Mouse (Mus musculus): Measurements from ENCODE around the gene Alkbh1.

Gene Alkbh1

GRCm38 (mm10) chr12:87419974-87420485 lies 23.8 kb downstream of the Alkbh1 start:
- no peak for DNase-seq (ENCODE audit: low read depth, low spot score)

- no peak for DNase-seq (ENCODE audit: low read depth, low spot score)
These were observed 24.9 kb downstream of the Alkbh1 start for GRCm38 (mm10) chr12:87418921-87419320.

DNA sequence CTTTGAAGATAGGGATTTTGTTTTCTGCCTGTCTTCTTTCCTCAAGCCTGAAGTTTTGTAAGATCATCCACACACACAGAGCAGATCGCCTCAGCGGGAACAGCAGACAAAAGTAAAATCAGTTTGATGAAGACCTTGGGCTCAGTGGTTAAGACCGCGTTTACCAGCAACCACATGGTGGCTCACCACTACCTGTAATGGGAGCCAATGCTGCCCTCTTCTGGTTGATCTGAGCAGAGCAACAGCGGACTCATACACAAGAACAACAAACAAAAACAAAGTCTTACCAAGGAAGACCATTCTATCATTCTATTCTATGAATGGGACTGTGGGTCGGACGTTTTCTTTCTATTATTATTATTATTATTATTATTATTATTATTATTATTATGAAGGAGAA lies 27.1 kb downstream of the Alkbh1 start:
- peak; percentile 92 for DNase-seq (ENCODE audit: low read depth, low spot score)

DNA sequence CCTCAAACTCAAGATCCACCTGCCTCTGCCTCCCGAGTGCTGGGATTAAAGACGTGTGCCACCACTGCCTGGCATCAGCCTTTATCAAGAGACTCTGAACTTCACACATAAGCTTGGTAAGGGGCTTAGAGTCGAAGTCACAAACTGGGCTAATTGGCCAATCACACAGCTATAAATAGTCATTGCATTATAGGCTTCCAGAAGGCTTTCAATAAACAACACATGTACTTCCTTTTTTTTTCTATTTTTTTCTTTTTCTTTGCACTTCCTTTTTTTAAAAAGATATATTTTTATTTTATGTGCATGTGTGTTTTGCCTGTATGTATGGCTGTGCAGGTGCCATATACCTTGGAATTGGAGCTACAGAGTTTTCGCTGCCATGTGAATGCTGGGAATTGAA lies 28.5 kb downstream of the Alkbh1 start:
- DNase-seq (ENCODE audit: low read depth, low spot score) = no peak

DNA sequence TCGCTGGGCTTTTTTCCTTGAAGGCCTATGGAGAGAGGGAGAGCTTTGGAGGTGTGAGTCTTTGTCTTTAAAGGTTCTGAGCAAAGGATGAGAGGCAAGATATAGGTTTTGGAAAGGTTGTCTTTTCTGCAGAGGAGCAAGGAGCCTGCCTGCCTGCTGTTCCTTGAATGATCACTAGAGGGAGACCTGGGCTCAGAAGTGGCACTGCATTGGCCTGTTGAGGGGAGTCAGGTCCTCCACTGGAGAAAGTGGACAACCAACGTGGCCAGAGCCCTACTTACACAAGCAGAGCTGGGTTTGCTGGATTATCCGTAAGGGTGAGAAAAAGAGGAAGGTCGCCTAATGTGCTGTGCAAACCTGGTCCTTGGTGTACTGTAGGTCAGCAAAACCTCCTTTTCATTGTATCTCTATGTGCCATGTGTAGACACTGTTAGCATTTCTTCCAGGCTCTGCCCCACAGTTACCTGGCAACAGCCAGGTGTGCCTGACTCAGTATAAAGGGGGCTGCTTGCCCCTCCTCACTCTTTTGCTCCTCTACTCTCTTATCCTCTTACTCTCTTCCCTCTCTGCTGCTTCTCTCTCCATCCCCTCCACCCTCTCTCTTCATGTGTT lies 30.5 kb downstream of the Alkbh1 start:
- peak; percentile 71 for DNase-seq (ENCODE audit: low read depth, low spot score)

DNA sequence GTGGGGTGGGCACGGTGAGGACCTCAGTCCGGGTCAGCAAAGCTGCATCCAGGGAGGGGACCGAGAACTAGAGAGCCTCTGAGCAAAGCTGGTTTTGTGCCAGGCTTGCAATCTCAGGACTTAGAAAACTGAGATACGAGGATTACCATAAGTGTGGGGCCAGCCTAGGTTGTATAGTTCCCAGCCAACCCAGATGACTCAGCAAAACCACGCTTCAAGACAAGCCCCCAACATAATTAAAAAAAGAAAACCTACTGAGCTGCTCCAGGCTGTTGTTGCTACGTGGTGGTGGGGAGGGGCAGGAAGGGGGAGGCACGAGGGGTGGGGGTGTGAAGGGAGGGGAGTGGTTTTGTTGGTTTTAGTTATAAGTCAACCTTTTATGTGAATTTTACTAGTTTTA lies 32.8 kb downstream of the Alkbh1 start:
- DNase-seq (ENCODE audit: low read depth, low spot score) = peak; percentile 59

GRCm38 (mm10) chr12:87409123-87409522 lies 34.7 kb downstream of the Alkbh1 start:
- peak; percentile 88 for DNase-seq (ENCODE audit: low read depth, low spot score)

DNA sequence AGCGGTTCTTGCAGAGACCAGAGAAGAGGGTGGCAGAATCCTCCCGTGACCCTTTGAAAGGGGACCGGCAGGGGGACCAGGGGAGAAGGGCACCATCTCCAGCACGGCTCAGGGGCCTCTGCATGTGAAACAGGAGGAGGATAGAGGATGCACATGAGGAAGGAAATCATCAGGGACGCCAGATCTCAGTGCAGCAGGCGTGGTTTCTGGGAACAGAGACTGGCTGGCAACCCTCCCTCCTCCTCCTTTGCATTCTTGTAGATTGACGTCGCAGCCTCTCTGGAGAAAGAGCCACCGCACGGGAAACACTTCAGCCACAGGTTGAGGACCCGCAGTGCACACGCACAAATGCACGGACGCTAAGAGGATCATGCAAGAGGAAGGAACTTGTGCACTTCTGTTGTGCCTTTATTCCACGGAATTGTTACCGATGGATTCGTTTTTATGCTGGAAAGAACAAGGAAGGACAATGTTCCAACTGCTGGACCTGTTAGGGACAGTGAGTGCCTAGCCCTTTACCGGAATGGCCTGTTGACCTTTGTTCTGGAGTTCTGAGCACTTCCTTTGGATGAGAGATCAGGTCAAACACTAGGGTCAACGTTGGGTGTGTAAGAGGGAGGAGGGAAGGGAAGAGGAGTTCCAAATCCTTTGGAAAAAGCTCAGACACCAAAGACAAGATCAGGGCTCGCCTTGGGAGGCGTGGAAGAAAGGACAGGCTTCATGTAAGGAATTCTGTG lies 35.8 kb downstream of the Alkbh1 start:
- DNase-seq (ENCODE audit: low read depth, low spot score) = peak; percentile 80

DNA sequence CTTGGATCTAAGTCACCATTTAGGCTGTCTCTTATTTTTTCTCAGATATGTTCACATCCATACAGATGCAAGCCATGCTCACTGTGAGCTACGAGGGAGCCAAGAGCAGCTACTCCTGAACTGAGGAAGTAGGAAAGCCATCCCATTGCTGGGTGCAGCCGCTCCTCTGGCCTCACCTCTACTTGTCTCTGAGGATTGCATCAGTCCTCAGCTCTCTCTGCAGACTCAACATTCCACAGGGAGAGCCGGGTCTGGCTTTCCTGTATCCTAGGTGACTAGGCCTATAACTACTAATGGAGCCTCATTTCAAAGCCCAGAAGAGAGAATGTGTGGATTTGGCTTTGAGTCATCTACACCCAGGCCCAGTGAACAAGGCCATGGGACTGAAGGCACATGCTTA lies 38.1 kb downstream of the Alkbh1 start:
- DNase-seq (ENCODE audit: low read depth, low spot score) = peak; percentile 34

DNA sequence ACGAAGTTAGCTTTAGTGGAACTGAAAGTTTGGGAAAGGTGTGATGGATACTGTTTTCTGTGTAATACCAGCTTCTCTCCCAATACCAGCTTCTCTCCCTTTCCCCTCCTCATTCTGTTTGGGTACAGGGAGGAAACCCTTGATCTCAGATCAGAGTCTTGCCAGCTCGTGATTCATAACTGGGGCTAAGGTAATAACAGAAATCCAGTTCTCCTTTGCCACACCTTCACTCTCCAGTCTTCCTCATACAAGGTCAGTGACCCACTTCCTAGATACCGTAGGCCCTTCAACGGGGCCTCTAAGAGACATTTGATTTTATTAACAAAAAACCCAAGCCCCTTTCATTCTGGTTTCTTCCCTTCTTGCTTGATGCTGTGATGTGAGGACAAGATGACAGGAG lies 38.7 kb downstream of the Alkbh1 start:
- DNase-seq (ENCODE audit: low read depth, low spot score) = no peak

DNA sequence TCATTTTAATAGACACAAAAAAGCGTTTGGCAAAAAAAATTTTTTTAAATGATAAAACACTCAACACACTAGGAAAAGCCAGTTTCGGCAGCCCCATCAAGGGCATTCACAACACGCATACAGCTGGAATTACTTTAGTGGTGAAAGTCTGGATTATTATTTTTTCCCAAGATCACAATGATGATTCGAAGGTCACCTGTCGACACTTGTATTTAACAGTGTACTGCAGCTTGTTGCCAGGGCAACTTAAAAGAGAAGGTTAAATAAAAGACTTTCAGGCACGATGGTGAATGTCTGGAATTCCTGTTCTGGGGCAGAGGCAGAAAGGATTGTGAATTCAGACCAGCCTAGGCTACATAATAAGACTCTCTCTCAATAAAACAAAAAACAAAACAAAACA lies 41.9 kb downstream of the Alkbh1 start:
- DNase-seq (ENCODE audit: low read depth, low spot score) = no peak

GRCm38 (mm10) chr12:87399119-87399819 lies 44.5 kb downstream of the Alkbh1 start:
- no peak for DNase-seq (ENCODE audit: low read depth, low spot score)

GRCm38 (mm10) chr12:87397811-87398417 lies 45.9 kb downstream of the Alkbh1 start:
- no peak for DNase-seq (ENCODE audit: low read depth, low spot score)

DNA sequence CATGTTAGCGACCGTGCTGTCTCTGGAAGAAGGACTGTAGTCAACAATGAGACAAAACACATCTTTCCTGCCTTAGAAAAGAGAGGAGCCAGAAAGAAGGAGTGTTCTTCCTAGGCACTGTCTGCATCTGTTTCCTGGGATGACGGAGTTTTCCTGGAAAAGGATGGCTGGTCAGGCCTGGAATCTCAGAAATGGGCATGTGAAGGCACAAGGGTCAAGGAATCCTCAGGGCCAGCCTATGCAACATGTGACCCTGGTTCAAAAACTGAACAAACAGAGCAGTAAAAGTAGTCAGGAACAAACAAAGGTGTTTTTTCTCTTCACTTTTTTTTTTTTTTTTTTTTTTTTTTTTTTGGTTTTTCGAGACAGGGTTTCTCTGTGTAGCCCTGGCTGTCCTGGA lies 46.7 kb downstream of the Alkbh1 start:
- DNase-seq (ENCODE audit: low read depth, low spot score) = no peak

DNA sequence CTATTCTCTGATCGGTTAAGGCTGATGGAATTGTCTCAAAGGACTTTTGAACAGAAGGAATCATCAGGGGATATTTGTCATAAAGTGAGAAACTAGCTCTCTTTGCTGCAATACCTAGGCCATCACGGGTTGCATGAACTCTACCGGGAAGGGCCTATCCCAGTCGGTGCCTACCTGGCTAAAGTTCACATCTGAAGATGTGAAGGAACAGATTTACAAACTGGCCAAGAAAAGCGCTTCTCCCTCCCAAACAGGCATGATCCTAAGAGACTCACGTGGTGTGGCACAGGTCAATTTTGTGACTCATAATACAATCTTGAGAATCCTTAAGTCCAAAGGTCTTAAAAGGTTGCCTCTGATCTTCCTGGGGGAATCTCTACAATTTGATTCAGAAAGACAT lies 49.5 kb downstream of the Alkbh1 start:
- DNase-seq (ENCODE audit: low read depth, low spot score) = no peak

DNA sequence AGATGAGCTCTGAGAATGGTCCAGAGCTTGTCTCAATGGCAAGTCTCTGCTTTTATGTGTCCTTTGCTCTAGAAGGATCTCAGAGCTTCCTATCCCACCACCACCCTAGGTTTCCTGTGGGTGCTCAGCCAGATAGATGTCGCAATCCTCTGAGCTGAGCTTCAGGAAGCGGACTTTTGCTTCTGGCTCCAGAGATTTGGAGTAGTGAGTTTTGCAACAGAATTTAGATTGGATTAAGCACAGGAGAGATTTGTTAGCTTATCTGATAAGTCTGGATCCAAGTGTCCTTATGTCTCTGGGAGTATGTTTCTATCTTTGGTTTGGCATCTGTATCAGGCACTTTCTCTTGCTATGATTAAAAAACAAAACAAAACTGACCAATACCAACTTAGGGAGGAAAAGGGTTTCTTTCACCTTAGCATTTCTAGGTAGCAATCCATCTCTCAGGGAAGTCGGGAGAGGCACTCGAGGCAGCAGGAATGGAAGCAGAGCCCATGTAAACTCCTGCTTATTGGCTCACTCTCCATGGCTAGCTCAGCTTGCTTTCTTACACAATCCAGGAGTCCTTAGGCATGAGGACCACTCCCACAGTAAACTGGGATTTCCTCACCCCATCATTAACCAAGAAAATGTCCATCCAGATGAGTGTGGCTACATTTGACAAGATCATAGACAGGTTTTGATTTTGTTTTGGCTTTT lies 50.2 kb downstream of the Alkbh1 start:
- no peak for DNase-seq (ENCODE audit: low read depth, low spot score)

- no peak for DNase-seq (ENCODE audit: low read depth, low spot score)
These were observed 52.5 kb downstream of the Alkbh1 start for GRCm38 (mm10) chr12:87391355-87391754.

GRCm38 (mm10) chr12:87389231-87389630 lies 54.6 kb downstream of the Alkbh1 start:
- no peak for DNase-seq (ENCODE audit: low read depth, low spot score)

GRCm38 (mm10) chr12:87388122-87388774 lies 55.6 kb downstream of the Alkbh1 start, which contains the start of gene Sptlc2:
Gene Sptlc2, minus strand, starts transcription at chr12:87388355.
- DNase-seq (ENCODE audit: low read depth, low spot score) = peak; percentile 100

GRCm38 (mm10) chr12:87387171-87388121 lies 56.4 kb downstream of the Alkbh1 start:
- peak; percentile 25 for DNase-seq (ENCODE audit: low read depth, low spot score)

Data from ES-CJ7 (cell line).